Mouse (Mus musculus): ENCODE measurements at regions not wholly inside any gene's neighbourhood (a gene's known extent, or its start where the extent isn't known, plus 50 kb on each side); places are given as distances from the start of the nearest gene placed in this dataset.

GRCm38 (mm10) chr1:111355435-111355834 lies 378.1 kb upstream of the Cdh19 start:
- DNase-seq: peak; percentile 2

- peak in 1 of 2 experiments; percentile 1 for DNase-seq
Observed at GRCm38 (mm10) chr1:111337927-111338326, 360.5 kb upstream of the Cdh19 start.

DNA sequence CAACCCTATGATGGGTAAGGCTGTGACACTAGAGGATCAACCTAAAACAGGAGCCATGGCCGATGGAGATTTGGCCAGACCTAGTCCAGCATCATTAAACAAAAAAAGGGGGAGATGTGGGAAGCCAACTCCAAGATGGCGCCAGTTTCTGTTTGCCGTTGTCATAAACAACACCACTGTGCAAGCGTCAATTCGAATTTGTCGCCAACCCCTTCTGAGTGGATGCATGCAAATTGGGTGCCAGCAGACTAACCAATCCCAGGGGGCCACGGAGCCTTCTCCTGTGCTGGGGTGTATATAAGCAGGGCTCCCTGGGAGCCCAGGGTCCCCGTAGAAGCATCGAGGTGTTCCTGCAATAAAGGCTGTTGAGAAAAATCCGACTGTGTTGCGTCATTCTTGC lies 324.9 kb upstream of the Cdh19 start:
- no peak for DNase-seq

- DNase-seq: peak; percentile 22 to 40
Observed at GRCm38 (mm10) chr1:111286385-111286784, 309.0 kb upstream of the Cdh19 start.

- peak; percentile 27 to 43 for DNase-seq
Observed at GRCm38 (mm10) chr1:111285916-111286315, 308.5 kb upstream of the Cdh19 start.

DNA sequence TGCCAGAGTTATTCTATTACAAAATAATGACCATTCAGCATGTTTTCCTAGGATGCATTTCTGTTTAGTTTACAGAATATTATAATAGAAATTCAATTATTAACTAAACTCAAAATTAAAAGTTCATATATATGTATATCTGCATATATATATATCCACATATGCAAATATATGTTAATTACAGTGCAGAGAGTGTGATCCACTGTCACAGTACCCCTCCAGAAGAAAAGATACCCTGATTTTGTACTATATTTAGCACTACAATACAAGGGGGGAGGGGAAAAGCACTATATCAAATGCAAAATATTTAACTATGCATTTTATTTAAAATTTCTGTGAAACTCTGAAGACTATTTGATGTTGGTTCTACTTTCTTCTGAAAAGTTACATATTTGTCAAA lies 265.4 kb upstream of the Cdh19 start:
- no peak for DNase-seq

- peak in 1 of 2 experiments; percentile 24 for DNase-seq
Observed at GRCm38 (mm10) chr1:111242344-111242743, 265.0 kb upstream of the Cdh19 start.

All from cerebellum, postnatal 14 days (tissue).